Comparison of ENCODE assay signal across 23 mouse cellular contexts in genomic region chr11:57303602-57304001, GRCm38 (mm10).
DNase-seq lines count a peak whose midpoint lies in the region; ATAC-seq and TF ChIP-seq lines count a peak whose summit lies in the region.
"Had no signal": no experiment of that assay in that cellular context is flagged by ENCODE, and none has a peak within 500 bp of the region (broad histone marks: within the 10 kb centered on the region; RNA-seq: fewer than 3 reads in every experiment).

No protein-coding gene starts in this region.

- peak; percentile 28; the same call in 1 of the 2 replicates for TF ChIP-seq CTCF in midbrain, postnatal 0 days (IDR thresholded peaks at IDR 0.05)

- H3K27ac ChIP-seq in midbrain, postnatal 0 days (ENCODE audit: low read depth, low read length) = no peak overlapping the region
- no peak overlapping the region for H3K27ac ChIP-seq in midbrain, embryonic 10.5 days (replicated peaks)
- H3K27ac ChIP-seq in hindbrain, embryonic 10.5 days = no peak overlapping the region
- H3K27ac ChIP-seq: embryonic facial prominence, embryonic 15.5 days; forebrain, embryonic 10.5 days; gastrocnemius, adult 2 months; heart, embryonic 13.5 days; hindbrain, embryonic 13.5 days; hindbrain, postnatal 0 days had no signal

- no peaks in the 10 kb centered on the region for H3K4me1 ChIP-seq in midbrain, postnatal 0 days (ENCODE audit: insufficient read depth, low read length)
- H3K4me1 ChIP-seq in midbrain, embryonic 10.5 days = peaks cover 7% of the 10 kb centered on the region
- peaks cover 8% of the 10 kb centered on the region for H3K4me1 ChIP-seq in hindbrain, embryonic 10.5 days (replicated peaks)
- H3K4me1 ChIP-seq: embryonic facial prominence, embryonic 15.5 days; heart, embryonic 13.5 days had no signal

- no peak for ATAC-seq in midbrain, postnatal 0 days (ENCODE audit: low FRiP score)
- ATAC-seq: forebrain, embryonic 14.5 days; hindbrain, postnatal 0 days had no signal

- no peak for DNase-seq in midbrain, postnatal 0 days (ENCODE audit: low spot score)
- no peak for DNase-seq in midbrain, embryonic 10.5 days (ENCODE audit: low spot score)
- peak; percentile 19 for DNase-seq in ES-CJ7 (ENCODE audit: low read depth, low spot score)
- peak; percentile 35 for DNase-seq in R1 (ENCODE audit: low read depth, low spot score)
- no peak for DNase-seq in hindbrain, embryonic 10.5 days (ENCODE audit: low spot score)
- no peak for DNase-seq in gastrocnemius, postnatal 25 days
- DNase-seq in layer of hippocampus, postnatal 10 days (ENCODE audit: low spot score in 2 of 2) = no peak
- DNase-seq: adrenal gland, postnatal 14 days; cerebellum, adult 18-20 months; cerebellum, adult 9-11 months; cerebellum, postnatal 36 days; gastrocnemius, adult 2 months; gastrocnemius, postnatal 36 days; heart, adult 11 months; heart, postnatal 36 days; kidney, adult 18-20 months had no signal

- H3K4me2 ChIP-seq in midbrain, postnatal 0 days (ENCODE audit: low read depth, low read length, poor library complexity, severe bottlenecking) = no peak overlapping the region
- H3K4me2 ChIP-seq: embryonic facial prominence, embryonic 15.5 days; heart, embryonic 13.5 days; hindbrain, embryonic 13.5 days had no signal

- H3K36me3 ChIP-seq in midbrain, postnatal 0 days (ENCODE audit: insufficient read depth, low read length) = peaks cover 10% of the 10 kb centered on the region
- no peaks in the 10 kb centered on the region for H3K36me3 ChIP-seq in midbrain, embryonic 10.5 days
- H3K36me3 ChIP-seq in hindbrain, embryonic 10.5 days = no peaks in the 10 kb centered on the region
- H3K36me3 ChIP-seq: embryonic facial prominence, embryonic 15.5 days; forebrain, embryonic 10.5 days; heart, embryonic 13.5 days had no signal

- H3K9me3 ChIP-seq in midbrain, postnatal 0 days (ENCODE audit: low read length) = no peaks in the 10 kb centered on the region
- no peaks in the 10 kb centered on the region; the same call in 1 of the 2 replicates for H3K9me3 ChIP-seq in midbrain, embryonic 10.5 days (replicated peaks)
- no peaks in the 10 kb centered on the region for H3K9me3 ChIP-seq in hindbrain, embryonic 10.5 days
- H3K9me3 ChIP-seq: embryonic facial prominence, embryonic 15.5 days; forebrain, embryonic 10.5 days; heart, embryonic 13.5 days had no signal

- H3K9ac ChIP-seq in midbrain, postnatal 0 days (replicated peaks; ENCODE audit: low read length, poor library complexity, severe bottlenecking) = no peak overlapping the region
- H3K9ac ChIP-seq: embryonic facial prominence, embryonic 15.5 days; heart, embryonic 13.5 days; hindbrain, embryonic 13.5 days had no signal

- WGBS in midbrain, postnatal 0 days = 97% methylated on average over 1 of the region's 1 CpGs
- WGBS in midbrain, embryonic 10.5 days = 96% methylated on average over 1 of the region's 1 CpGs
- WGBS in hindbrain, embryonic 10.5 days = 97% methylated on average over 1 of the region's 1 CpGs

- H3K27me3 ChIP-seq in midbrain, postnatal 0 days (ENCODE audit: insufficient read depth, low read length) = no peaks in the 10 kb centered on the region
- no peaks in the 10 kb centered on the region for H3K27me3 ChIP-seq in midbrain, embryonic 10.5 days (ENCODE audit: low read depth, poor library complexity, severe bottlenecking)
- H3K27me3 ChIP-seq in hindbrain, embryonic 10.5 days (ENCODE audit: insufficient read depth, poor library complexity, severe bottlenecking) = no peaks in the 10 kb centered on the region
- H3K27me3 ChIP-seq: embryonic facial prominence, embryonic 15.5 days; heart, embryonic 13.5 days; hindbrain, embryonic 13.5 days had no signal

- H3K4me3 ChIP-seq in midbrain, postnatal 0 days (ENCODE audit: low read depth, low read length) = no peak overlapping the region
- no peak overlapping the region for H3K4me3 ChIP-seq in midbrain, embryonic 10.5 days
- H3K4me3 ChIP-seq in hindbrain, embryonic 10.5 days = no peak overlapping the region
- H3K4me3 ChIP-seq: embryonic facial prominence, embryonic 15.5 days; erythroblast, embryonic 14.5 days; forebrain, embryonic 10.5 days; gastrocnemius, adult 2 months; heart, embryonic 13.5 days; hindbrain, embryonic 13.5 days had no signal

Comparison
In these comparisons a context has a peak if more than half of its experiments do, and no peak if none do; other contexts are left out.
1. DNase-seq: peak in ES-CJ7 (single experiment) and R1 (single experiment); none in midbrain, postnatal 0 days (single experiment), midbrain, embryonic 10.5 days (single experiment), hindbrain, embryonic 10.5 days (single experiment), gastrocnemius, postnatal 25 days (single experiment) and layer of hippocampus, postnatal 10 days (0 of 2).